In the genomic region with DNA sequence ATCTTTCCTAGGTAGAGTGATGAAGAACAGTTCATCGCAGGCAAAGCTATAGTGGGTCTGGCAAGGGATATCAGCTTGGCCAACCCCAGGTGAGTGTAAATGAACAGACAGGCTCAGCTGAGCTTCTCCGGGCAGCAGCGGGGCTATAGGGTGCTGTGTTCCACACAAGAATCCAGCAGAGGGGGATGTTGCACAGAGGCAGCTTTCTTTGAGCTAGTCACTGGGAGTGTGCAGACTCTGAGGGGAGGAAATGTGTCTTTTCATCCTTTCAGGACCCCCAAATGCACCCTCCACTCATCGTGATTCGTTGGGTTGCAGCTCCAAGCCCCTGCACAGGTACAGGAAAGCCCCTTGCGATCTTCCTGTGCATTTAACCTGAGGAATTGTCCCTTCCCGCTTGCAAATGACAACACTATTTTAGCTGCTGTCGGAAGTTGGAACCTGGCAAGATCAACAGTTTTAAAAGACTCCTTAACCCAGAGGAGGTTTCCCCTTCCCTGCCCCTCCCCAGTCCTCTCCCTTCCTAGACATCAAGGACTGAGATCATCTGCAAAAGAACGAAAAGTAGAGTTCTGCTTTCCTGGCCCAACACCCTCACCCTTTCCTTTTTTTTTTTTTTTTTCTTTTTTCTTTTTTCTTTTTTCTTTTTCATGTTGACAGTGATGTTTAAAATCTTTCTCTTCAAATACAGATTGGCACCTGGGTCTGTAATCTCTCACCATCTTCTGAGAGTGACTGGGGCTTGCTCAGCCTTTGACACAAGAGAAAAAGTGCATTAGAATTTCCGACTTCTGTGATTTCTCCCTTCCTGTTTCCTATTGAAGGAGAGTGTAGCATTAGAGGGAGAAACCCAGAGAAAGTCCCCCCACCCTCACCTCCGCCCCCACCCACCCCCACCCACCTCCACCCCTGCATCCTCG, we compare ENCODE assay signal across 8 mouse cellular contexts.
DNase-seq lines count a peak whose midpoint lies in the region; ATAC-seq and TF ChIP-seq lines count a peak whose summit lies in the region.
"Had no signal": no experiment of that assay in that cellular context is flagged by ENCODE, and none has a peak within 500 bp of the region (broad histone marks: within the 10 kb centered on the region; RNA-seq: fewer than 3 reads in every experiment).

No protein-coding gene starts in this region.

- no peaks in the 10 kb centered on the region for H3K4me1 ChIP-seq in kidney, adult 2 months (ENCODE audit: control insufficient read depth, insufficient read depth, low read length)
- no peaks in the 10 kb centered on the region for H3K4me1 ChIP-seq in midbrain, embryonic 15.5 days
- H3K4me1 ChIP-seq: neural tube, embryonic 12.5 days had no signal

- no peak overlapping the region for H3K4me3 ChIP-seq in kidney, adult 2 months (ENCODE audit: insufficient read depth, low read depth, low read length)
- no peak overlapping the region for H3K4me3 ChIP-seq in midbrain, embryonic 15.5 days
- H3K4me3 ChIP-seq: neural tube, embryonic 12.5 days had no signal

- no peaks in the 10 kb centered on the region for H3K9me3 ChIP-seq in midbrain, embryonic 15.5 days
- H3K9me3 ChIP-seq: neural tube, embryonic 12.5 days had no signal

- H3K36me3 ChIP-seq in kidney, adult 2 months (ENCODE audit: control insufficient read depth, insufficient read depth, low read length) = no peaks in the 10 kb centered on the region
- no peaks in the 10 kb centered on the region for H3K36me3 ChIP-seq in midbrain, embryonic 15.5 days (replicated peaks)
- H3K36me3 ChIP-seq: neural tube, embryonic 12.5 days had no signal

- intact Hi-C loops in left cerebral cortex, postnatal 4 days (cut with DNase I) = loop anchor here (5.0 kb wide), 4 partner anchors 261 to 916 kb away; no protein-coding TSS in a partner anchor

- no peak for TF ChIP-seq POLR2A in kidney, adult 2 months (IDR thresholded peaks at IDR 0.05; ENCODE audit: low read depth, low read length)

- no peaks in the 10 kb centered on the region for H3K27me3 ChIP-seq in kidney, adult 2 months (replicated peaks; ENCODE audit: control insufficient read depth, insufficient read depth, low read length)
- no peaks in the 10 kb centered on the region for H3K27me3 ChIP-seq in midbrain, embryonic 15.5 days (replicated peaks)
- H3K27me3 ChIP-seq: neural tube, embryonic 12.5 days had no signal

- H3K4me2 ChIP-seq in midbrain, embryonic 15.5 days = no peak overlapping the region
- H3K4me2 ChIP-seq: neural tube, embryonic 12.5 days had no signal

- peak; percentile 67 for TF ChIP-seq CTCF in kidney, adult 2 months (conservative IDR thresholded peaks at IDR 0.05; ENCODE audit: insufficient read depth, insufficient read length, low read depth, low read length)

- no peak overlapping the region for H3K27ac ChIP-seq in kidney, adult 2 months (ENCODE audit: insufficient read depth, low read depth, low read length)
- no peak overlapping the region for H3K27ac ChIP-seq in midbrain, embryonic 15.5 days
- H3K27ac ChIP-seq: neural tube, embryonic 12.5 days had no signal

- peak; percentile 68 for DNase-seq in adrenal gland, adult 2 months
- peak; percentile 81 for DNase-seq in embryo, embryonic 10 days (ENCODE audit: low spot score)
- peak; percentile 41 for DNase-seq in gastrocnemius, postnatal 25 days
- DNase-seq in kidney, adult 2 months = peak; percentile 56
- peak; percentile 71 for DNase-seq in left cerebral cortex, postnatal 4 days
- DNase-seq in spleen, postnatal 36 days (ENCODE audit: low spot score in 2 of 2) = peak; percentile 33 to 36

- WGBS in kidney, adult 2 months = 32% methylated on average over 12 of the region's 12 CpGs
- WGBS in midbrain, embryonic 15.5 days = 39% methylated on average over 12 of the region's 12 CpGs

- peak; percentile 88; the same call in 1 of the 2 replicates for ATAC-seq in midbrain, embryonic 15.5 days (replicated peaks)

- no peak overlapping the region for H3K9ac ChIP-seq in midbrain, embryonic 15.5 days
- H3K9ac ChIP-seq: neural tube, embryonic 12.5 days had no signal
